Mouse (Mus musculus) intestine, embryonic 15.5 days (tissue): ENCODE data around the gene Pgbd1. TPM values are rescaled to one million over a fixed set of nuclear protein-coding genes. Genes with fewer than 3 reads are reported as not detected.

ENCODE experiments used
- ATAC-seq: fragments of 200-750 bp; cut with Nextera tagmentation; 2 replicates; pipeline ENCODE4 v1.8.0; 2017; ENCODE audit warnings: moderate TSS enrichment, moderate library complexity
- H3K27ac ChIP-seq: fragments of 300-500 bp; sonication (generic); 2 replicates; pipeline ENCODE4 v1.5.1; 2015; ENCODE audit warnings: mild to moderate bottlenecking, inconsistent platforms
- H3K27me3 ChIP-seq: fragments of 300-500 bp; sonication (generic); replicated peaks from 2 replicates; pipeline ENCODE4 v1.6.1; 2015; ENCODE audit warnings: inconsistent platforms
- H3K36me3 ChIP-seq: fragments of 300-500 bp; sonication (generic); 2 replicates; pipeline ENCODE4 v1.6.1; 2015; ENCODE audit warnings: inconsistent platforms
- H3K4me1 ChIP-seq: fragments of 300-500 bp; sonication (generic); replicated peaks from 2 replicates; pipeline ENCODE4 v1.6.1; 2015; ENCODE audit warnings: inconsistent platforms
- H3K4me2 ChIP-seq: fragments of 300-500 bp; sonication (generic); replicated peaks from 2 replicates; pipeline ENCODE4 v1.6.1; 2015; ENCODE audit warnings: mild to moderate bottlenecking, inconsistent platforms
- H3K4me3 ChIP-seq: fragments of 300-500 bp; sonication (generic); replicated peaks from 2 replicates; pipeline ENCODE4 v1.5.1; 2015; ENCODE audit warnings: inconsistent platforms
- H3K9ac ChIP-seq: fragments of 300-500 bp; sonication (generic); 2 replicates; pipeline ENCODE4 v1.6.1; 2015; ENCODE audit warnings: inconsistent platforms
- H3K9me3 ChIP-seq: fragments of 300-500 bp; sonication (generic); 2 replicates; pipeline ENCODE4 v1.6.1; 2016; ENCODE audit warnings: inconsistent platforms
- WGBS: fragments of 180-500 bp; shearing (Covaris S2); methylation state at CpG from one replicate; pipeline ENCODE4 v1.1.7; 2015; 5-methylcytosine and 5-hydroxymethylcytosine counted together
- polyA plus RNA-seq: library from polyadenylated mRNA; unstranded; fragments of >200 nt; fragmentation: Nextera tagmentation; extraction: Ambion mirVana; gene quantifications from 2 replicates; pipeline ENCODE4 v1.2.1, GENCODE M21; 2015

The Pgbd1 gene
- polyA plus RNA-seq, 1 experiment from 2014 or later: 2.2 TPM

DNA sequence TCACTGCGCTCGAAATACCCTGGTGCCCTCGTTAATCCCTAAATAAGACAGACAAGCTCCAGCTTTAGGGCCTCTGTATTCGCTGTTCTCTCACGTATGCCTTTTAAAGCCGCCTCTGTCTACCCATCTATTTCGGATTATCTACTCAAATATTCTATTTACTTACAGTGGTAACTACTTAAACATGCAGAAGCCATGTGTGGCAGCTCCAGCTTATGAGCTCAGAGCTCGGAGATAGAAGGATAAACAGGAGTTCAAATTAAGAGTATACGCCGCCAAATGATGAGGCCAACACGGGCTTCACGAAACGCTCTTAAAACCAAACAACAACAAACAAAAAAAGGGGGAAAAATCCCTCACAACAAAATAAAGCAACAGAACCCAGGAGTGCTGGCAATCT, 12.2 kb upstream of the Pgbd1 start:
- Histone ChIP-seq H3K27me3 (no peaks in the 10 kb centered on the region), H3K36me3 (no peaks in the 10 kb centered on the region), H3K4me3 (peak overlapping the region; percentile 65), H3K27ac (peak overlapping the region; percentile 87), H3K9ac (peak overlapping the region; percentile 64), H3K4me1 (peaks cover 12% of the 10 kb centered on the region; the same call in 1 of the 2 replicates), H3K9me3 (no peaks in the 10 kb centered on the region), H3K4me2 (peak overlapping the region; percentile 68)
- 2% methylated on average over 13 of the region's 13 CpGs for WGBS
- peak; percentile 6; the same call in 1 of the 2 replicates for ATAC-seq

DNA sequence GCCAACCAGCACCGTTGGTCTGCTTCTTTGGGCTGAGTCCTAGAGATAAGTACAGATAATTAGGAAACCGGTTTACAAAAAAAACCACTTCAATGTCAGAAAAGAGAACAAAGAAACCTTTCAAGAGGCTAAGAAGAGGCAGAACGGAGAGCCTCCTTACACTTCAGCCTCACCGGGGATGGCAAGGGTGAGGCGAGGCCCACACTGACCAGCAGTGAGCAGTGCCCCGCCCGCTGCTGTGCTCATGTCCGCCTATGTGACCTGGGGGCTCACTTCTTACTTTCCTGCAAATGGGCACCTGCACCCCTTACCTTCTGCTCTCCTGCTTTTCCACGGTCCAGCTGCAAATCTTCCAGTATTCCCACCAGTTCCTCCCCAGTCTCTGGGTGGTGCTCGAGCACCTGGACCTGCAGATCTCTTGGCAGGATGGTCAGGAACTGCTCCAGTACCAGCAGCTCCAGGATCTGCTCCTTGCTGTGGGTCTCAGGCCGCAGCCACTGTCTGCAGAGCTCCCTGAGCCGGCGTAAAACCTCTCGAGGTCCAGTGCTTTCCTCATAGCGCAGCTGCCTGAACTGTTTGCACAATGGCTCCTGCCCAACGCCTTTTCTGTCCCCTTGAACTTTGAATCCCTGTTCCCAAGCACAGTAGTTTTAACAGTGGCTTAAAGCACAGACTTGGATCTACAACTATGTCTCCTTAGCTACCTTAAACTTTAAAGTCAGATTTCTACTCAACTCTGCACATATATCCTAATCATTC, 7.2 kb upstream of the Pgbd1 start:
- Histone ChIP-seq H3K9me3 (no peaks in the 10 kb centered on the region), H3K4me3 (no peak overlapping the region), H3K36me3 (peaks cover 17% of the 10 kb centered on the region), H3K9ac (no peak overlapping the region), H3K4me1 (peaks cover 8% of the 10 kb centered on the region; the same call in 1 of the 2 replicates), H3K4me2 (peak overlapping the region; percentile 7), H3K27ac (peak overlapping the region; percentile 29; the same call in 1 of the 2 replicates), H3K27me3 (no peaks in the 10 kb centered on the region)
- ATAC-seq: peak; percentile 80
- WGBS: 69% methylated on average over 16 of the region's 16 CpGs

DNA sequence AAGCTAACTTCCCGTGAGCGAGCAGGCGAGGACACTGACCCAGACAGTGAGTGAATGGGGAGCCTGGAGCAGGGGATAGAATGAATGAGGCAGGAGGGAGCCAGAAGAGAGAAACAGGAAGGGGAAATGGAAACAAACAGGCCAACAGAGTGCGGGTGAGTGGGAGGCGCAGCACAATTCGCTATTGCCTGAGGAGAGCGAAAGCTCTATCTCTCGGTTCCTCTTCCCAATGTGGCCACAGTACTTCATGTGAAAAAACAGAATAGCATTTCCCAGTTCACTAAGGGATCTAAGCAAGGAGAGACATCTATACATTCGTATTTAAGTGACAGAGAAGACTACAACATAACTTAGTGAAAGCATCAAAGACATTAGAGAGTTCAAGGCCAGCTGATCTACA, 5.9 kb upstream of the Pgbd1 start:
- no peak overlapping the region for H3K4me2 ChIP-seq
- peaks cover 17% of the 10 kb centered on the region for H3K36me3 ChIP-seq

DNA sequence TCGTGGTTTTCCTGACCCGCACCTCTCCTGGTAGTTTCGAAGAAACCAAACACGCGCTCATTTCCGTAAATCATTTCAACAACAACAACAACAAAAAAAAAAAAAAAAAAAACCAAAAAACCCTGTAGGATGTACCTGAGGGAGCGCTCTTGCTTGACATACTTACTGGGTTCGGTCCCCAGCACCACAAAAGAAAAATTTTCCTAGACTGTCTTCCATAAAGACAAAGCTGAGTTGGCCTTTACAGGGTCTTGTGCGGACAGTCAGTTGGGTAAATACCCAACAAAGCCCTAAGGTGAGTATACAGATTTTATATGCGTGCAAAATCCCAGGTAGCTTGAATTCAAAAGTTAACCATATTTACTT, 332 bp upstream of the Pgbd1 start:
- no peaks in the 10 kb centered on the region for H3K27me3 ChIP-seq
- H3K4me3 ChIP-seq: peak overlapping the region; percentile 51
- H3K9ac ChIP-seq: peak overlapping the region; percentile 51
- no peaks in the 10 kb centered on the region for H3K9me3 ChIP-seq
- 14% methylated on average over 10 of the region's 10 CpGs for WGBS
- peak overlapping the region; percentile 86 for H3K4me2 ChIP-seq
- peaks cover 10% of the 10 kb centered on the region for H3K36me3 ChIP-seq
- H3K4me1 ChIP-seq: 0 out of 2 replicates have a peak, but pooled peaks cover 2% of the 10 kb centered on the region
- H3K27ac ChIP-seq: peak overlapping the region; percentile 77
- ATAC-seq: peak; percentile 48; the same call in 1 of the 2 replicates

More for the DNA sequence above, 5.9 kb upstream of the Pgbd1 start:
- no peaks in the 10 kb centered on the region for H3K27me3 ChIP-seq
- no peaks in the 10 kb centered on the region for H3K4me1 ChIP-seq
- WGBS: 82% methylated on average over 9 of the region's 9 CpGs
- no peaks in the 10 kb centered on the region for H3K9me3 ChIP-seq
- H3K4me3 ChIP-seq: no peak overlapping the region
- ATAC-seq: no peak
- no peak overlapping the region for H3K9ac ChIP-seq
- no peak overlapping the region for H3K27ac ChIP-seq

GRCm38 (mm10) chr13:21435476-21435875, 5.4 kb downstream of the Pgbd1 start:
- no peak overlapping the region for H3K4me2 ChIP-seq
- H3K27me3 ChIP-seq: no peaks in the 10 kb centered on the region
- no peaks in the 10 kb centered on the region for H3K36me3 ChIP-seq
- WGBS: 86% methylated on average over 4 of the region's 4 CpGs
- H3K27ac ChIP-seq: no peak overlapping the region
- no peaks in the 10 kb centered on the region for H3K9me3 ChIP-seq
- 0 out of 2 replicates have a peak, but pooled peaks cover 1% of the 10 kb centered on the region for H3K4me1 ChIP-seq
- no peak overlapping the region for H3K4me3 ChIP-seq
- H3K9ac ChIP-seq: no peak overlapping the region
- ATAC-seq: no peak

DNA sequence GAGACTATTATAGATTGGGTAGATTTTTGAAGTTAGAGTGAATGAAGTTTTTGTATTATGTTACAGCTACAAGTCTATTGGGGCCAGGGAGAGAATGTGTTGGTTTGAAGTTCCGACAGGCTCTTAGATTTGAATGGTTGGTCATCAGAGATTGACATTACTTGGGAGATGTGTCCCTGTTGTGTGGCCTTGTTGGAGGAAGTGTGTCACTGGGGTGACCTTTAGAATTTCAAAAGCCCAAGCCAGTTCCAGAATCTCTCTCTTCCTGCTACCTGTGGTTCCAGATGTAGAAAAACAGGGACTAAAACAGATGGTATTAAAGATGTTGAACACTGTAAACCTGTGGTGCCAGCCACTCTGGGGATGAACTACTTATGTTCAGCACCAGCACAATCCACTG, 13.2 kb downstream of the Pgbd1 start:
- H3K4me3 ChIP-seq: no peak overlapping the region
- H3K4me2 ChIP-seq: no peak overlapping the region
- no peaks in the 10 kb centered on the region for H3K27me3 ChIP-seq
- 98% methylated on average over 1 of the region's 1 CpGs for whole genome bisulfite sequencing
- ATAC-seq: no peak
- no peaks in the 10 kb centered on the region for H3K4me1 ChIP-seq
- H3K9ac ChIP-seq: no peak overlapping the region
- no peak overlapping the region for H3K27ac ChIP-seq
- H3K9me3 ChIP-seq: no peaks in the 10 kb centered on the region
- no peaks in the 10 kb centered on the region for H3K36me3 ChIP-seq

- Histone ChIP-seq H3K9ac (no peak overlapping the region), H3K27me3 (no peaks in the 10 kb centered on the region), H3K4me2 (no peak overlapping the region), H3K4me1 (no peaks in the 10 kb centered on the region), H3K27ac (no peak overlapping the region), H3K4me3 (no peak overlapping the region), H3K36me3 (no peaks in the 10 kb centered on the region), H3K9me3 (no peaks in the 10 kb centered on the region)
- 64% methylated on average over 5 of the region's 5 CpGs for WGBS
- no peak for ATAC-seq
Measured at GRCm38 (mm10) chr13:21423301-21423700, 17.6 kb downstream of the Pgbd1 start.

DNA sequence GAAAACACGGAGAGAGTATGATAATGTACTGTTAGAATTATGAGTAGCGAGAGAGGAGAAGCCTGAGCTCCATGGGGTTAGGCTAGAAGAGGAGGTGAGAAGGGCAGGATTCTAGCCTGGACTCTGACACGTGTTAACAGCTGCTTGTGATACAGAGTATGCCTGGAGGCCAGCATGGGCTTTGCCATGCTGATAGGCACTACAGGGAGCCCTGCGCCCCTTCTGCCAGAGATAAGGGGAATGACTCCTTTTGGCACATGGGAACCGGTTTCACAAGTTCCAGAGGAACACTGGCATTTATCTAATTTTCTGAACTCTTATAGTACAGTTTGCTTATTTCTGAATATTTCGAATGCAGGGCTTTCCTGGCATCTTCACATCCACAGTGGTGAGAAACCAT, 22.0 kb downstream of the Pgbd1 start:
- Histone ChIP-seq H3K9me3 (no peaks in the 10 kb centered on the region), H3K4me3 (no peak overlapping the region), H3K36me3 (no peaks in the 10 kb centered on the region), H3K27ac (no peak overlapping the region), H3K4me1 (no peaks in the 10 kb centered on the region; the same call in 1 of the 2 replicates), H3K27me3 (no peaks in the 10 kb centered on the region), H3K9ac (no peak overlapping the region), H3K4me2 (no peak overlapping the region)
- ATAC-seq: peak; percentile 93
- WGBS: 47% methylated on average over 6 of the region's 6 CpGs

- no peak overlapping the region for H3K9ac ChIP-seq
- no peak overlapping the region for H3K4me2 ChIP-seq
- peak; percentile 32; the same call in 1 of the 2 replicates for ATAC-seq
- no peaks in the 10 kb centered on the region for H3K9me3 ChIP-seq
- no peak overlapping the region for H3K4me3 ChIP-seq
- H3K27ac ChIP-seq: 0 out of 2 replicates have a peak overlapping the region, but pooled peaks have one; percentile 13
- no peaks in the 10 kb centered on the region for H3K27me3 ChIP-seq
- H3K4me1 ChIP-seq: no peaks in the 10 kb centered on the region; the same call in 1 of the 2 replicates
- no peaks in the 10 kb centered on the region for H3K36me3 ChIP-seq
- 68% methylated on average over 6 of the region's 6 CpGs for WGBS
Measured at GRCm38 (mm10) chr13:21417298-21418010, 23.4 kb downstream of the Pgbd1 start.

GRCm38 (mm10) chr13:21415750-21416149, 25.1 kb downstream of the Pgbd1 start:
- Histone ChIP-seq H3K27me3 (no peaks in the 10 kb centered on the region), H3K4me1 (no peaks in the 10 kb centered on the region; the same call in 1 of the 2 replicates), H3K9ac (no peak overlapping the region), H3K36me3 (no peaks in the 10 kb centered on the region), H3K4me2 (no peak overlapping the region), H3K9me3 (no peaks in the 10 kb centered on the region), H3K27ac (no peak overlapping the region), H3K4me3 (no peak overlapping the region)
- no peak for ATAC-seq
- 88% methylated on average over 2 of the region's 2 CpGs for WGBS

GRCm38 (mm10) chr13:21415266-21415665, 25.6 kb downstream of the Pgbd1 start:
- Histone ChIP-seq H3K4me2 (0 out of 2 replicates have a peak overlapping the region, but pooled peaks have one; percentile 14), H3K27me3 (no peaks in the 10 kb centered on the region), H3K36me3 (no peaks in the 10 kb centered on the region), H3K4me1 (no peaks in the 10 kb centered on the region; the same call in 1 of the 2 replicates), H3K9me3 (no peaks in the 10 kb centered on the region), H3K27ac (no peak overlapping the region), H3K4me3 (no peak overlapping the region), H3K9ac (no peak overlapping the region)
- ATAC-seq: no peak
- WGBS: 66% methylated on average over 4 of the region's 4 CpGs
